ENCODE assay signal across 8 mouse cellular contexts in the genomic region with DNA sequence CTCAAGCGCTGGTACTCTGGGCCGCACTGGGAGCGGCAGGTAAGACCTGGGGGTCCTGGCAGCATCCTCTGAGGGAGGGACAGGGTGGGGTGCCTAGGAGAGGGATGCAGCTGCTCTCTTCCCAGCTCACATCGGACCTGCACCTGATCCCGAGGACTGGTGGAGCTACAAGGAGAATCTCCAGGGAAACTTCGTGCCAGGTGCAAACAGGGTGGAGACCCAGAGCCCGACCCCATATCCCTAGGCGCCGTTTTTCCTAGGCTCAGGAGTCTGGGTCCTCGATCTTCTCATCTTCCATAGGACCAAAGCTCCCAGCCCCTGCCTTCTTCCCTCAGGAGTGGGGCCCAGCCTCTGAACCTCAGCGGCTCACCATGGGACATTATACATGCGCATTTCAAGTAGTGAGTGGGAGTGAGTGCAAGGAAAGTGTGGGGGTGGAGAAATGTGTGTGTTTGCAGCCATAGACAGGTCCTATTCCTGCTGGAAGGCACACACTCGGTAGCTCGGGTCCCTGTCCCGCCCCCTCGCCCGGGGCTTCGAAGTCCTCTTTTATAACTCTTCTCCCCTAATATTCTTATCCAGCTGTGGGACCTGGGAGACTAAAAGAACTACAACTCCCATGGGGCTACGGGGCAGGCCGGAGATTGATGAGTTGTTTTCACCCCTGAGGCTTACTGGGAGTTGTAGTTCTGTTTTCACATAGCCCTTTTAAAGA. TPM values are rescaled to one million over a fixed set of nuclear protein-coding genes. Genes with fewer than 3 reads are reported as not detected.
DNase-seq lines count a peak whose midpoint lies in the region; ATAC-seq lines count a peak whose summit lies in the region.

No protein-coding gene starts in this region.

- ATAC-seq in heart, embryonic 14.5 days (ENCODE audit: insufficient number of reproducible peaks, insufficient read depth, low FRiP score, low read depth), result no peak
- no peak for ATAC-seq in liver, embryonic 13.5 days (ENCODE audit: low read depth)

- peak overlapping the region; percentile 58 for H3K4me3 ChIP-seq in forebrain, embryonic 10.5 days
- H3K4me3 ChIP-seq in heart, embryonic 14.5 days (ENCODE audit: control insufficient read depth in 1 of 2, insufficient read depth in 1 of 2, low read depth in 1 of 2, low read length in 2 of 2), result peak overlapping the region; percentile 32 to 43
- peak overlapping the region; percentile 28 for H3K4me3 ChIP-seq in liver, embryonic 13.5 days (replicated peaks)

- no peaks in the 10 kb centered on the region for H3K9me3 ChIP-seq in forebrain, embryonic 10.5 days
- no peaks in the 10 kb centered on the region for H3K9me3 ChIP-seq in heart, embryonic 14.5 days (ENCODE audit: control insufficient read depth, low read length)
- no peaks in the 10 kb centered on the region for H3K9me3 ChIP-seq in liver, embryonic 13.5 days (replicated peaks)

- DNase-seq in 3T3-L1 (ENCODE audit: low read depth, low spot score), result peak; percentile 87
- peak; percentile 82 for DNase-seq in adrenal gland, postnatal 14 days
- DNase-seq in forebrain, embryonic 10.5 days (ENCODE audit: extremely low spot score, low spot score), result peak; percentile 68
- DNase-seq in kidney, postnatal 10 days, result peak; percentile 87
- DNase-seq in liver, embryonic 13.5 days, result peak; percentile 44
- peak; percentile 69 for DNase-seq in neural tube, embryonic 10.5 days (ENCODE audit: extremely low spot score, low spot score)
- peak; percentile 68 for DNase-seq in thymus, postnatal 0 days (ENCODE audit: low spot score)

- peak overlapping the region; percentile 65 for H3K9ac ChIP-seq in heart, embryonic 14.5 days (ENCODE audit: low read length)
- H3K9ac ChIP-seq in liver, embryonic 13.5 days, result no peak overlapping the region

- peak overlapping the region; percentile 83 for H3K4me2 ChIP-seq in heart, embryonic 14.5 days (ENCODE audit: low read length)
- H3K4me2 ChIP-seq in liver, embryonic 13.5 days, result peak overlapping the region; percentile 38

- peaks cover 36% of the 10 kb centered on the region for H3K27me3 ChIP-seq in forebrain, embryonic 10.5 days (ENCODE audit: poor library complexity, severe bottlenecking)
- H3K27me3 ChIP-seq in heart, embryonic 14.5 days (ENCODE audit: control insufficient read depth, insufficient read depth, low read length), result peaks cover 23% of the 10 kb centered on the region
- H3K27me3 ChIP-seq in liver, embryonic 13.5 days, result peaks cover 50% of the 10 kb centered on the region

- H3K4me1 ChIP-seq in forebrain, embryonic 10.5 days, result peaks cover 50% of the 10 kb centered on the region
- peaks cover 14 to 27% of the 10 kb centered on the region in 2 experiments for H3K4me1 ChIP-seq in heart, embryonic 14.5 days (ENCODE audit: control insufficient read depth in 2 of 2, insufficient read depth in 2 of 2, low read length in 2 of 2)
- H3K4me1 ChIP-seq in liver, embryonic 13.5 days (replicated peaks), result peaks cover 32% of the 10 kb centered on the region

- peak overlapping the region; percentile 65; the same call in 1 of the 2 replicates for H3K27ac ChIP-seq in forebrain, embryonic 10.5 days
- H3K27ac ChIP-seq in heart, embryonic 14.5 days (replicated peaks in 1 of 2; ENCODE audit: control insufficient read depth in 1 of 2, insufficient read depth in 1 of 2, low read depth in 2 of 2, low read length in 2 of 2), result no peak overlapping the region
- no peak overlapping the region for H3K27ac ChIP-seq in liver, embryonic 13.5 days

- no peaks in the 10 kb centered on the region for H3K36me3 ChIP-seq in forebrain, embryonic 10.5 days (replicated peaks)
- no peaks in the 10 kb centered on the region for H3K36me3 ChIP-seq in heart, embryonic 14.5 days (ENCODE audit: control insufficient read depth, insufficient read depth, low read length)
- no peaks in the 10 kb centered on the region for H3K36me3 ChIP-seq in liver, embryonic 13.5 days

- WGBS in forebrain, embryonic 10.5 days, result under 1% methylated on average over 19 of the region's 20 CpGs
- under 1% methylated on average over 20 of the region's 20 CpGs for WGBS in heart, embryonic 14.5 days
- 3% methylated on average over 20 of the region's 20 CpGs for WGBS in liver, embryonic 13.5 days (ENCODE audit: insufficient replicate concordance)

RNA-seq across cellular contexts. Expression of a gene that starts 0.8 kb away (rescaled TPM):
- total RNA-seq in adrenal gland, postnatal 14 days (2021), result 10.5 and 16.9 TPM in 2 replicates
- 2.5 and 3.2 TPM in 2 replicates for polyA plus RNA-seq in forebrain, embryonic 10.5 days (2016; fragmentation: Nextera tagmentation; extraction: Ambion mirVana)
- polyA plus RNA-seq in heart, embryonic 14.5 days (2014; fragmentation: Nextera tagmentation; extraction: Ambion mirVana), result 6.8 and 8.0 TPM in 2 replicates
- polyA plus RNA-seq in liver, embryonic 13.5 days (2015; fragmentation: Nextera tagmentation; extraction: Ambion mirVana), result 0.34 and 0.44 TPM in 2 replicates
- 0.35 and 0.36 TPM in 2 replicates for polyA plus RNA-seq in thymus, postnatal 0 days (2015; fragmentation: Nextera tagmentation; extraction: Ambion mirVana)

RNA-seq across cellular contexts. Expression of a gene that starts 4.4 kb away (rescaled TPM):
- 31.2 and 46.3 TPM in 2 replicates for total RNA-seq in adrenal gland, postnatal 14 days (2021)
- 2.6 and 2.7 TPM in 2 replicates for polyA plus RNA-seq in forebrain, embryonic 10.5 days (2016; fragmentation: Nextera tagmentation; extraction: Ambion mirVana)
- polyA plus RNA-seq in heart, embryonic 14.5 days (2014; fragmentation: Nextera tagmentation; extraction: Ambion mirVana), result 4.5 and 7.3 TPM in 2 replicates
- 0.43 and 0.64 TPM in 2 replicates for polyA plus RNA-seq in liver, embryonic 13.5 days (2015; fragmentation: Nextera tagmentation; extraction: Ambion mirVana)
- polyA plus RNA-seq in thymus, postnatal 0 days (2015; fragmentation: Nextera tagmentation; extraction: Ambion mirVana), result 10.6 and 13.4 TPM in 2 replicates

RNA-seq across cellular contexts. Expression of a gene that starts 6.3 kb away (rescaled TPM):
- 0.22 and 0.41 TPM in 2 replicates for total RNA-seq in adrenal gland, postnatal 14 days (2021)
- polyA plus RNA-seq in forebrain, embryonic 10.5 days (2016; fragmentation: Nextera tagmentation; extraction: Ambion mirVana), result 0.78 and 1.1 TPM in 2 replicates
- polyA plus RNA-seq in heart, embryonic 14.5 days (2014; fragmentation: Nextera tagmentation; extraction: Ambion mirVana), result 0.28 and 0.41 TPM in 2 replicates
- polyA plus RNA-seq in liver, embryonic 13.5 days (2015; fragmentation: Nextera tagmentation; extraction: Ambion mirVana), result 0.07 TPM in 1 of 2 replicates, not detected in the other
- polyA plus RNA-seq in thymus, postnatal 0 days (2015; fragmentation: Nextera tagmentation; extraction: Ambion mirVana), result 0.30 and 0.53 TPM in 2 replicates

RNA-seq across cellular contexts. Expression of a gene that starts 14.8 kb away (rescaled TPM):
- 927 and 1,052 TPM in 2 replicates for total RNA-seq in adrenal gland, postnatal 14 days (2021)
- polyA plus RNA-seq in forebrain, embryonic 10.5 days (2016; fragmentation: Nextera tagmentation; extraction: Ambion mirVana), result 1,181 and 1,186 TPM in 2 replicates
- 666 and 743 TPM in 2 replicates for polyA plus RNA-seq in heart, embryonic 14.5 days (2014; fragmentation: Nextera tagmentation; extraction: Ambion mirVana)
- 761 and 840 TPM in 2 replicates for polyA plus RNA-seq in liver, embryonic 13.5 days (2015; fragmentation: Nextera tagmentation; extraction: Ambion mirVana)
- 1,315 and 1,426 TPM in 2 replicates for polyA plus RNA-seq in thymus, postnatal 0 days (2015; fragmentation: Nextera tagmentation; extraction: Ambion mirVana)

RNA-seq across cellular contexts. Expression of a gene that starts 16.6 kb away (rescaled TPM):
- 0.26 TPM in 1 of 2 replicates, not detected in the other for total RNA-seq in adrenal gland, postnatal 14 days (2021)
- 0.38 and 0.63 TPM in 2 replicates for polyA plus RNA-seq in forebrain, embryonic 10.5 days (2016; fragmentation: Nextera tagmentation; extraction: Ambion mirVana)
- polyA plus RNA-seq in heart, embryonic 14.5 days (2014; fragmentation: Nextera tagmentation; extraction: Ambion mirVana), result not detected in 2 replicates
- polyA plus RNA-seq in liver, embryonic 13.5 days (2015; fragmentation: Nextera tagmentation; extraction: Ambion mirVana), result not detected in 2 replicates
- 0.73 and 0.76 TPM in 2 replicates for polyA plus RNA-seq in thymus, postnatal 0 days (2015; fragmentation: Nextera tagmentation; extraction: Ambion mirVana)
